Comparison of ENCODE assay signal across 10 mouse cellular contexts in the genomic region with DNA sequence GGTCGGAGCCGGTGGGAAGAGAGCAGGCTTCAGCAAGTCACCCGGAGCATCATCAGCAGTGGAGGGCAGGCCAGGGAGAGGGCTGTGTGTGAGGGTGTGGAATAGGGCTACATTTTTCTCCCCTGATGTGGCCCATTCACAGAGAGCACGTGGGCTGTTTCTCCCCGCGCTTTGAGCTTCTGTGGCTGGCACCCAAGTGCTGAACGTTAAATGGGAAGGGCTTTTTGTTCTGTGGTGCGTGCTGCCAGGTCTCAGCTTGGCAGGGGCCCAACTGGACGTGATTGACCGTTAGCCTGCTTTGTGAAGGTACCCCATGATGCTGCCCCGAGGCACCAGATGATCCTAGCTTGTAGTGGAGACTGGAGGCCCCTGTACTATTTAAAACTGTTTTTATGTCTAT. TPM values are rescaled to one million over a fixed set of nuclear protein-coding genes. Genes with fewer than 3 reads are reported as not detected.
DNase-seq lines count a peak whose midpoint lies in the region; ATAC-seq lines count a peak whose summit lies in the region.
"Had no signal": no experiment of that assay in that cellular context is flagged by ENCODE, and none has a peak within 500 bp of the region (broad histone marks: within the 10 kb centered on the region; RNA-seq: fewer than 3 reads in every experiment).

No protein-coding gene starts in this region.

- DNase-seq in cerebellum, postnatal 14 days = peak; percentile 75 to 84
- DNase-seq in cerebellum, adult 9-10 months = no peak
- peak; percentile 67 to 69 for DNase-seq in layer of hippocampus, postnatal 10 days (ENCODE audit: low spot score in 2 of 2)
- no peak for DNase-seq in layer of hippocampus, adult 9-11 months
- peak; percentile 61 for DNase-seq in MN1 (ENCODE audit: low spot score)
- peak; percentile 68 for DNase-seq in hindbrain, embryonic 14.5 days (ENCODE audit: low spot score)
- DNase-seq in spleen, adult 12 weeks (ENCODE audit: low spot score) = no peak

- H3K9ac ChIP-seq in hindbrain, embryonic 14.5 days = no peak overlapping the region
- H3K9ac ChIP-seq: liver, embryonic 14.5 days had no signal

- 56% methylated on average over 11 of the region's 11 CpGs for WGBS in hindbrain, embryonic 14.5 days

- ATAC-seq in hindbrain, embryonic 14.5 days (ENCODE audit: low FRiP score) = peak; percentile 70
- no peak for ATAC-seq in erythroid progenitor cell, adult 5-6 weeks (replicated peaks; ENCODE audit: low FRiP score, poor library complexity, severe bottlenecking)

- no peak overlapping the region for H3K4me3 ChIP-seq in hindbrain, embryonic 14.5 days (replicated peaks; ENCODE audit: low read length)

- no peaks in the 10 kb centered on the region for H3K9me3 ChIP-seq in hindbrain, embryonic 14.5 days (ENCODE audit: control insufficient read depth, low read length)

- H3K36me3 ChIP-seq in hindbrain, embryonic 14.5 days (replicated peaks; ENCODE audit: control insufficient read depth, insufficient read depth) = peaks cover 80% of the 10 kb centered on the region

- no peak overlapping the region for H3K4me2 ChIP-seq in hindbrain, embryonic 14.5 days (replicated peaks)
- H3K4me2 ChIP-seq: heart, embryonic 11.5 days had no signal

- no peaks in the 10 kb centered on the region for H3K27me3 ChIP-seq in hindbrain, embryonic 14.5 days (ENCODE audit: control insufficient read depth, insufficient read depth, low read length)

- H3K4me1 ChIP-seq in hindbrain, embryonic 14.5 days (replicated peaks; ENCODE audit: control insufficient read depth, insufficient read depth, low read length) = peaks cover 30% of the 10 kb centered on the region

- peak overlapping the region; percentile 35; the same call in 1 of the 2 replicates for H3K27ac ChIP-seq in hindbrain, embryonic 14.5 days
- H3K27ac ChIP-seq: liver, embryonic 14.5 days had no signal

RNA-seq across cellular contexts. Expression of gene Slc6a6, which starts 48.3 kb away (rescaled TPM):
- 100 to 1,000 TPM; 177 to 193 TPM for total RNA-seq in layer of hippocampus, postnatal 10 days (2021)
- 91.6 and 98.5 TPM in 2 replicates for polyA plus RNA-seq in hindbrain, embryonic 14.5 days (2014; fragmentation: Nextera tagmentation; extraction: Ambion mirVana)
- total RNA-seq in erythroid progenitor cell, adult 5-6 weeks (2015; ENCODE audit: low replicate concordance) = 25.6 and 25.9 TPM in 2 replicates
- 9.8 and 10.9 TPM in 2 replicates for total RNA-seq in erythroid progenitor cell, adult 5-6 weeks (2017; ENCODE audit: low replicate concordance)

Comparison
In these comparisons a context has a peak if more than half of its experiments do, and no peak if none do; other contexts are left out.
1. DNase-seq: peak in cerebellum, postnatal 14 days (2 of 2), layer of hippocampus, postnatal 10 days (2 of 2), MN1 (single experiment) and hindbrain, embryonic 14.5 days (single experiment); none in cerebellum, adult 9-10 months (single experiment), layer of hippocampus, adult 9-11 months (single experiment) and spleen, adult 12 weeks (single experiment).
2. RNA of gene Slc6a6, which starts 48.3 kb away (total RNA-seq): 177 to 193 TPM in layer of hippocampus, postnatal 10 days; 9.8 to 25.9 TPM in erythroid progenitor cell, adult 5-6 weeks; every median in the first group is over 4 times any median in the second.